Mouse (Mus musculus) testis, adult 2 months (tissue): ENCODE data around the gene Ugt1a7c.
"Not testable (repeated sequence)": the region's sequence is repeated elsewhere in the genome, so short reads cannot be mapped to it uniquely, and the experiment has no call there.

ENCODE experiments used
- CTCF ChIP-seq: fragments of 200-500 bp; IDR thresholded peaks from 2 replicates; pipeline ENCODE4 v1.5.1; 2012; ENCODE audit warnings: low read depth, mild to moderate bottlenecking, inconsistent platforms, low read length, moderate library complexity; ENCODE audit not compliant: control insufficient read depth, insufficient read depth, insufficient replicate concordance
- POLR2A ChIP-seq: fragments of 200-500 bp; IDR thresholded peaks from 2 replicates; pipeline ENCODE4 v1.6.1; 2012; ENCODE audit warnings: low read depth, mild to moderate bottlenecking, inconsistent platforms, low read length, moderate library complexity; ENCODE audit not compliant: control insufficient read depth

DNA sequence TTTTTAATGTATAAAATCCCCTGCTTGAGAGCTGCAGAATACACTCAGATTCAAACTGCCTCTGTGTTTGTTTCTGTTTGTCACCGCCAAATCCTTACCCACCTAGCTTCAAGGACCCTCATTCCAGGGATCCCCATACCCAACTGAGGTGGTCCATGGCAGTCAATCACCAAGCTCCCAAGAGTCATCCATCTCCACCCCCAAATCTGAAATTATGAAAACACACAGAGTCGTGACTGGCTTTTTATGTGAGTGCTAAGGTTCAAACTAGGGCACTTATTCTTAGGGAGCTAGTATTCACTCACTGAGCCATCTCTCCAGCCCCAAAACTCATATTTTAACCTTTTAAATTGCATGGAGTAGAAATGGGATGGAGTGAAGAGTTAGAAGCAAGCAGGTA is 130.4 kb downstream of the Ugt1a7c start:
- not testable (repeated sequence) for TF ChIP-seq POLR2A, CTCF
